Mouse (Mus musculus): ENCODE data around the gene Hmgn2.

Gene Hmgn2

DNA sequence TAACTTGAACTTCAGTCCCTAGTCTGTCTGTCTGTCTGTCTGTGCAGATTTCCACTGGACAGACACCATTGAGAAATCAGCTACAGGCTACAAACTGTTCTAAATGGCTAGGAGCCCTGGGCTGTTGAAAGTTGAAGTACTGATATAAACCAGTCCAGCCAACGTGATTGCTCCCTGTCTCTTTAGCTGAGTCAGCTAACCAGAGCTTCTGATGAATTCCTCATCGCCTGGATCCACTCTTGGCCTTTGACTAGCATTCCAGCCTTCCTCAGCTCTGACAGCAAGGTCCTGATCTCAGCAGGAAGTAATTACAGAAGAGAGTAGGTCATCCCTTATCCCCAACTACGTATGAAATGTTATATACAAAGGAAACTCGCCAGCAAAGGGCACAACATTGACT is 21.7 kb downstream of the Hmgn2 start:
- TF ChIP-seq GATA4 (IDR thresholded peaks at IDR 0.05; ENCODE audit: insufficient replicate concordance, low read length) = no peak

DNA sequence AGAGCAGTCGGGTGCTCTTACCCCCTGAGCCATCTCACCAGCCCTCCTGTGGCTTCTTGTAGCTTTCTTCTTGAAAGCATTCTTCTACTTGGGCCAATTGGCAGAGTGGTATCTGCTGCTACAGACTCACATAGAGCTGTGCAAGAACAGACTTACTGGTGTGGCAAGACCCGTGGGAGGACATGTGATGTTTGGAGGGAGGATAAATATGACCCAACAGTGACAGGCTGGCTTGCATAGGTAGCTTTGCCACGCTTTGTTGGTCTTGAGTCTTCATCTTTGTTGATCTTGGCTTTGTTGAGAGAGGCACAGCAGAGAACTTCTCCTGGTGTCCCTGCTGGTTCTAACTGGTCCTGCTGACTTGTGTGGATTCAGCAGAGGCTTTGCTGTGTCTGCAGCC is 24.7 kb downstream of the Hmgn2 start:
- TF ChIP-seq GATA4 (IDR thresholded peaks at IDR 0.05; ENCODE audit: insufficient replicate concordance, low read length) = no peak

DNA sequence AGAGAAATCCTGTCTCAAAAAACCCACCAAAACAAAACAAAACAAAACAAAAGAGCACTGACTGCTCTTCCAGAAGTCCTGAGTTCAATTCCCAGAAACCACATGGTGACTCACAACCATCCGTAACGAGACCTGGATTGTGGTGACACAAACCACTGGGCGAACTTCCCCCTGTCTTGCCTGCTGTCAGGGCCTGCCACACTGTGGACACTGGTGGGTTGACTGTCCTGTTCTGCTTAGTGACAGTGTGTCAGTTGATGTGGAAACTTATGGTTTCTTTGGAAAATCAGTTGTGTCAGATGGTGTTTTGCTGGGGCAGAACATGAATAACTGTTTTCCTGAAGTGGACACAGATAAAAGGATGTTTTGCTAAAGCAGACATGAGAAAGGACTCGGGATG is 25.8 kb downstream of the Hmgn2 start:
- TF ChIP-seq GATA4 (IDR thresholded peaks at IDR 0.05; ENCODE audit: insufficient replicate concordance, low read length) = no peak

DNA sequence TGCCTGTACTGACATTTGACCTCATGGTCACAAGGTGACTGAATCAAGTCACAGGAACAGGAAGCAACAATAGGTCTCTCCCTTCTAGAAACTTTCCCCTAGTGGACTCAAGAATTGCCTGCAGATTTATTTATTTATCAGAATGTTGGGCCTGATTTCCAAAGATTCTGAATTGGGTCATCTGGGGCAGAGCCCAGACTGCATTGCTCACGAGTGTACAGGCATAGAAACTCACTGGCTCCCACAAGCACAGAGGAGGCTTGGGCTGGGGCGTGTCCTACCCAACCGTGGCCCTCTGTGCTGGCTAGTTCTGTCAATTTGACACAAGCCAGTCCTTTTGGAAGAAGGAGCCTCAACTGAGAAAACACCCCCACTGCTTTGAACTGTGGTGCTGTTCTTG is 26.9 kb downstream of the Hmgn2 start:
- TF ChIP-seq GATA4 (IDR thresholded peaks at IDR 0.05; ENCODE audit: insufficient replicate concordance, low read length) = no peak

DNA sequence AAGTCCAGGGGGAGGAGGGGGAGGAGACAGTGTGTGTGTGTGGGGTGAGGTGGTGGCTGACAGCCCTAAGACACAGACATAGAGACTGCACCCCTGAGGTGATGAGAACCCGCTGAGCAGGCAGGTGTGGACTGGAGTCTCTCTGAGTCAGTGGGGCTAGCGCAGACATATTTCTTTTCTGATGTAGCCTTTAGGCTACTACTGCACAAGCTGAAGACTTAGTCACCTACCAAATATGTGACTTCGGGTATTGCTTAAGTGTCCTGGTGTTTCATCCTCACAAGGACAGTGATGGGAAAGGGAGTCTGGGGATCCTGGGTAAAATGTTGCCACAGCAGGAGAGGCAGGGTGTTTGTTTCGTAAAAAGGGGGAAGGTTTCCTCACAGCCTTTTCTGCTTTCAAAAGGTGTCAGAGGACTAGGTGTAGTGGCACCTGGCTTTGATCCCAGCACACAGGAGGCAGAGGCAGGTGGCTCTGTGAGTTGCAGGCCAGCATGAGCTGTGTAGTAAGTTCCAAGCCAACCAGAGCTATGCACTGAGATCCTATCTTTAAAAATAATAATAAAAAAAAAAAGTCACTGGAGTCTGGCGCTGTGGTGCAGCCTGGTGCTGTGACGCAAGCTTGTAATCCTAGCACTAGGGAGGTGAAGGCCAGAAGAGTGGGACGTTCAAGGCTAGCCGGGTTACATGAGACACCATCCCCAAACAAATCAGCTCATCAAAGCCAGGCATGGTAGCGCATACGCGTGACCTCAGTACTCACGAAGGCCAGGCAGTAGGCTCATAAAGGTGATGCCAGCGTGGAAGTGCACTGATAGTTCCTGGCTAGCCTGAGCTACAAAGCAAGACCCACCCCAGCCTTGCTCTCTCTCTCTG is 27.8 kb downstream of the Hmgn2 start:
- TF ChIP-seq GATA4 (IDR thresholded peaks at IDR 0.05; ENCODE audit: insufficient replicate concordance, low read length) = no peak

DNA sequence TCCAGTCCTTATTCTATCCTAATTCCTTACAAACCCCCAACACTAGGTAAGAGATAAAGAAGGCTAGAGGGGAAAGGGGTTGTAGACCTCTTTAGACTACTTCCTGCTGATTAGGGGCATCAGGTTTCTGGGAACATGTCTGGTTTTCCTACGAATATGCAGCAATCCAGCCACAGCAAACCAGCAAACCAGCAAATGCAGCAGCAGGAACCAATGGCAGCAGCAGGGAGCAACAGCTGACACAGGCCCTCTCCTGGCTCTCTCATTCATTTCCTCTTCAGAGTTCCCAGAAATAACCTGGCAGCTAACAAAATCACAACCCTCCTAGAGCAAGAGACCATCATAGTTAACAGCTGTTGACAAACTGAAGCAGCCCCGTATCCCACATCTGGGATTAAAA is 30.4 kb downstream of the Hmgn2 start:
- TF ChIP-seq GATA4 (IDR thresholded peaks at IDR 0.05; ENCODE audit: insufficient replicate concordance, low read length) = no peak

DNA sequence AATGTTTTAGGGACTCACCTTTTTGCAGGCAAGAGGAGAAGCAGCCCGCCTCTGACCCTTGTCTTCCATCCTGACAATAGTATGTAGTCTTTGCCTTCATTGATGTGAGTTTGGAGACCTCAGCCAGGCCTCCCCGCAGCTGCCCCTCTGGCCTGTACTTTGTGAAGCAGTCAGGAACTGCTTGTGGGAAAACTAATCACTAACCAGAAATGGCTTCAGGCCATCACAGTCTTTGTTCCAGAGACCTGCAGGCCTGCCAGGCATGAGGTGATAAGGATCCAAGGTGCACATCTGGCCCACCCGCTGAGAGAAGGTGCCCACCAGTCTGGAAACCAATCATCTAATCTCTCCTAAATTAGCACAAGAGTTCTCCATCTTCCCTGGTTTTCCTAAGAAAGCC is 36.7 kb downstream of the Hmgn2 start:
- no peak for TF ChIP-seq GATA4 (IDR thresholded peaks at IDR 0.05; ENCODE audit: insufficient replicate concordance, low read length)

DNA sequence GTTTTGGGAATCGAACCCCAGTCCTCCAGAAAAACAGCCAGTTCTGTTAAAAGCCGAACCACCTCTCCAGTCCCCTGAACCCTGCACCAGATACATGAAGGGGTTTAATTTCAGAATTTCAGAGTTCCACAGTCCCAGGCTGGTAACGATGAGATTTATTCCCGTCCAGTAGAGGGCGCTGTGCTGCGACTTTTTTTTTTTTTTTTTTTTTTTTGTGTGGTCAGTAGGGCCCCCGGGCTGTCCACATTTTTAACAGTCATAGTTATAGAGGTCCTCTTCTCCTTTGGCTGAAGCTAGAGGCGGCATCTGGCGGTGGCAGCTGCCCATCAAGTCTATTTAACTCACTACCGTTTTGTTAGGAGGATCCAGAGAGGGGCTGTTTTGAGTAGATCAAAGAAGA is 37.1 kb downstream of the Hmgn2 start:
- TF ChIP-seq GATA4 (IDR thresholded peaks at IDR 0.05; ENCODE audit: insufficient replicate concordance, low read length) = no peak

DNA sequence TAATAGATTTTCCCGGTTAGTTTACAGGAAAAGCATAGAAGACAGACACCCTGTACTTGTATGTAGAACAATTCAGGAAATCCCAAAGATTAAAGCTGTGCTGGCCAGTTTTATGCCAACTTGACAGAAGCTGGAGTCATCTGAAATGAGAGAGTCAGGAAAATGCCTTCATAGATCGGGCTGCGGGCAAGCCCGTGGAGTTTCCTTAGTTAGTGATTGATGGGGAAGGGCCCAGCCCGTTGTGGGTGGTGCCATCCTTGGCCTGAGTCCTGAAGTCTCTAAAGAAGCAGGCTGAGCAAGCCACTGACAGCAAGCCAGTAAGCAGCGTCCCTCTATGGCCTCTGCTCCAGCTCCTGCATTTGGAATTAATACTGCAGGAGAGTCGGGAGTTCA is 39.2 kb downstream of the Hmgn2 start:
- no peak; the same call in 1 of the 2 replicates for TF ChIP-seq GATA4 (IDR thresholded peaks at IDR 0.05; ENCODE audit: insufficient replicate concordance, low read length)

DNA sequence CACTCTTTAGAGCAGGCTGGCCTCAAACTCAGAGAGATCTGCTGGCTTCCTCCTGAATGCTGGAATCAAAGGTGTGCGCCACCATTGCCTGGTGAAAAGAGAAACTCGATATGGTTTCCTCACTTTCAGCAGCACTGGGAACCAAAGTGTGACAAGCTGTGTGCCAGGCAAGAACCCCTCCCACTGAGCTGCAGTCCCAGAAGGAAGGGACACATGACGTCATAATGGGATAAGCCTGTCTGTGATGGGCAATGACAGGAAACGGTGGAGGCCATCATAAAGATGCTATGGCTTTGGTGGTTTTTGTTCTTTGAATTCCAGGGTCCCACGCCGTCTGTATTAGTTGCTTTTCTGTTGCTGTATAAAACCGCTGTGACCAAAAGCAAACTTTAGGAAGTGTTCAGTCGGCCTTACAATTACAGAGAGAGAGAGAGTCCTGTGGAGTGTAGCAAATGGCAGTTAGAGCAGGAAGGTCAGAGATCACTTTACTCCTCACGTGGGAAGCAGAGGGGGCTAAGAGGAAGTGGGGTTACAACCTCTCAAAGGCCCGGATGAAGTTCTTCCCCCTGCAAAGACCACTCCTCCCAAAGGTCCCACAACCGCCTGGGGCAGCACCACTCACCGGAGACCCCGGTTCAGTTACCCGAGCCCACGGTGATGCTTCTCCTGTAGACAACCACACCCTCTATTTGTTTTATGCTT is 39.7 kb downstream of the Hmgn2 start:
- TF ChIP-seq GATA4 (IDR thresholded peaks at IDR 0.05; ENCODE audit: insufficient replicate concordance, low read length) = no peak; the same call in 1 of the 2 replicates

DNA sequence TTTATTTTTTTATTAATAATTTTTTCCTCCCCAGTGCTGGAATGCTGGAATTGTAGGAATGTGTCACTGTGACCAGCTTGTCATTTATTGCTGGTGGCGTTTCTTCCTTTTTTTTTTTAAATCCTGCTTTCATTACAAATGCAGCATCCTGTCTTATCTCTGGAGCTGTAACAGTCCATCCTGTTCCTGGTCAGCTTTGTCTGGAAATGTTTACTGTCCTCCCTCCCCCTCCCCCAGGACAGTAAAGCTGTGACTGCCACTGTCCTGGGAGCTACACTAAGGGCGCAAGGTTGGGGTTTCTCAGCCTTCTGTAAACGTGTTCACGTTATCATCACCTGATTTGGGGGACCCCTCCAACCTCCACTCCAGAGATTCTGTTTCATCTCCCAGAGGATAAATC is 43.2 kb downstream of the Hmgn2 start:
- TF ChIP-seq GATA4 (IDR thresholded peaks at IDR 0.05; ENCODE audit: insufficient replicate concordance, low read length) = no peak

DNA sequence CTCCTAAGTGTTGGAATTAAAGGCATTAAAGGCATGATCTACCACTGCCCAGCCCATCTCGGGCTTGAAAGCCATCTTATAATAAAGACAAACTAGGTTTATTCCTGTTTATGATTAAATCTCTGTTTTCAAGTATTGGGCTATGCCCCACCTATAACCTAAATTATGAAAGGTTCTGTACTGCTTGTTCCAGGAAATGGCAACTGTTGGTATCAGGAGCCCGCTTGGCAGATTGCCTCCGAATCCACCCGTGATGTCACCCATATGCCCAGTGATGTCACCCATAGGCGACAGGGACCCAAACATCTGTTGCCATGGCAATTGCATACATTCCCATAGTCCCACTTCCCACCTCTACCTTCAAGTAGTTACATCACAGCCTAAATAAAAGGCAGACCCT is 44.7 kb downstream of the Hmgn2 start:
- no peak for TF ChIP-seq GATA4 (IDR thresholded peaks at IDR 0.05; ENCODE audit: insufficient replicate concordance, low read length)
